Mouse (Mus musculus): ENCODE results near the gene Ryr1. TPM values are rescaled to one million over a fixed set of nuclear protein-coding genes. Genes with fewer than 3 reads are reported as not detected.
"Not testable (repeated sequence)": the region's sequence is repeated elsewhere in the genome, so short reads cannot be mapped to it uniquely, and the experiment has no call there.

Gene Ryr1
- polyA plus RNA-seq, 1 experiment from 2014 or later: 0.01 TPM

- ATAC-seq: no peak
- Histone ChIP-seq H3K27ac (ENCODE audit: low read length) (no peak overlapping the region), H3K4me1 (ENCODE audit: insufficient read depth, low read depth, low read length) (no peaks in the 10 kb centered on the region), H3K36me3 (ENCODE audit: insufficient read depth, low read length) (no peaks in the 10 kb centered on the region), H3K4me3 (ENCODE audit: low read depth, low read length) (no peak overlapping the region), H3K4me2 (replicated peaks; ENCODE audit: low read depth, low read length) (no peak overlapping the region), H3K9ac (replicated peaks; ENCODE audit: low read depth) (no peak overlapping the region), H3K27me3 (replicated peaks; ENCODE audit: insufficient read depth, low read length) (no peaks in the 10 kb centered on the region), H3K9me3 (ENCODE audit: low read length) (no peaks in the 10 kb centered on the region)
- DNase-seq (ENCODE audit: low spot score): no peak
- TF ChIP-seq EP300 (IDR thresholded peaks at IDR 0.05): no peak
- TF ChIP-seq CTCF (IDR thresholded peaks at IDR 0.05): no peak
- WGBS: 80% methylated on average over 7 of the region's 7 CpGs
These were observed 21.8 kb upstream of the Ryr1 start for GRCm38 (mm10) chr7:29146625-29147367.

GRCm38 (mm10) chr7:29144006-29144405, 19.0 kb upstream of the Ryr1 start:
- WGBS: 92% methylated on average over 4 of the region's 4 CpGs
- no peak for TF ChIP-seq EP300 (IDR thresholded peaks at IDR 0.05)
- TF ChIP-seq CTCF (IDR thresholded peaks at IDR 0.05): no peak
- Histone ChIP-seq H3K4me1 (ENCODE audit: insufficient read depth, low read depth, low read length) (no peaks in the 10 kb centered on the region), H3K9me3 (ENCODE audit: low read length) (no peaks in the 10 kb centered on the region), H3K27ac (ENCODE audit: low read length) (no peak overlapping the region), H3K36me3 (ENCODE audit: insufficient read depth, low read length) (no peaks in the 10 kb centered on the region), H3K27me3 (replicated peaks; ENCODE audit: insufficient read depth, low read length) (no peaks in the 10 kb centered on the region), H3K9ac (replicated peaks; ENCODE audit: low read depth) (no peak overlapping the region), H3K4me2 (replicated peaks; ENCODE audit: low read depth, low read length) (no peak overlapping the region), H3K4me3 (ENCODE audit: low read depth, low read length) (no peak overlapping the region)
- DNase-seq (ENCODE audit: low spot score): no peak
- ATAC-seq: no peak

GRCm38 (mm10) chr7:29141416-29141815, 16.4 kb upstream of the Ryr1 start:
- H3K4me2 ChIP-seq (replicated peaks; ENCODE audit: low read depth, low read length): no peak overlapping the region
- no peak for TF ChIP-seq EP300 (IDR thresholded peaks at IDR 0.05)
- no peak for TF ChIP-seq CTCF (IDR thresholded peaks at IDR 0.05)
- H3K27me3 ChIP-seq (replicated peaks; ENCODE audit: insufficient read depth, low read length): no peaks in the 10 kb centered on the region
- H3K4me1 ChIP-seq (ENCODE audit: insufficient read depth, low read depth, low read length): no peaks in the 10 kb centered on the region
- H3K9me3 ChIP-seq (ENCODE audit: low read length): no peaks in the 10 kb centered on the region
- WGBS: 64% methylated on average over 8 of the region's 8 CpGs
- no peak overlapping the region for H3K27ac ChIP-seq (ENCODE audit: low read length)
- ATAC-seq: no peak
- DNase-seq (ENCODE audit: low spot score): no peak
- H3K9ac ChIP-seq (replicated peaks; ENCODE audit: low read depth): no peak overlapping the region
- no peak overlapping the region for H3K4me3 ChIP-seq (ENCODE audit: low read depth, low read length)
- no peaks in the 10 kb centered on the region for H3K36me3 ChIP-seq (ENCODE audit: insufficient read depth, low read length)

- not testable (repeated sequence) for DNase-seq (ENCODE audit: low spot score); H3K9ac ChIP-seq (replicated peaks; ENCODE audit: low read depth); H3K36me3 ChIP-seq (ENCODE audit: insufficient read depth, low read length); H3K27me3 ChIP-seq (replicated peaks; ENCODE audit: insufficient read depth, low read length); H3K9me3 ChIP-seq (ENCODE audit: low read length); H3K4me3 ChIP-seq (ENCODE audit: low read depth, low read length); ATAC-seq; H3K4me2 ChIP-seq (replicated peaks; ENCODE audit: low read depth, low read length); H3K27ac ChIP-seq (ENCODE audit: low read length); H3K4me1 ChIP-seq (ENCODE audit: insufficient read depth, low read depth, low read length)
- WGBS: 90% methylated on average over 3 of the region's 4 CpGs
These were observed 14.3 kb upstream of the Ryr1 start for GRCm38 (mm10) chr7:29139237-29139636.

GRCm38 (mm10) chr7:29137429-29137828, 12.4 kb upstream of the Ryr1 start:
- H3K4me1 ChIP-seq (ENCODE audit: insufficient read depth, low read depth, low read length): no peaks in the 10 kb centered on the region
- H3K4me3 ChIP-seq (ENCODE audit: low read depth, low read length): no peak overlapping the region
- no peaks in the 10 kb centered on the region for H3K36me3 ChIP-seq (ENCODE audit: insufficient read depth, low read length)
- H3K4me2 ChIP-seq (replicated peaks; ENCODE audit: low read depth, low read length): no peak overlapping the region
- H3K27me3 ChIP-seq (replicated peaks; ENCODE audit: insufficient read depth, low read length): no peaks in the 10 kb centered on the region
- TF ChIP-seq CTCF (IDR thresholded peaks at IDR 0.05) (no peak), EP300 (IDR thresholded peaks at IDR 0.05) (no peak)
- DNase-seq (ENCODE audit: low spot score) (no peak), ATAC-seq (no peak)
- H3K9ac ChIP-seq (replicated peaks; ENCODE audit: low read depth): no peak overlapping the region
- H3K27ac ChIP-seq (ENCODE audit: low read length): no peak overlapping the region
- H3K9me3 ChIP-seq (ENCODE audit: low read length): no peaks in the 10 kb centered on the region
- 41% methylated on average over 16 of the region's 16 CpGs for WGBS

- Histone ChIP-seq H3K4me3 (ENCODE audit: low read depth, low read length) (peak within 1 kb of the TSS; percentile 12; the same call in 1 of the 2 replicates), H3K27ac (ENCODE audit: low read length) (no peak within 1 kb of the TSS), H3K4me1 (ENCODE audit: insufficient read depth, low read depth, low read length) (no peaks in the 10 kb centered on the region), H3K4me2 (replicated peaks; ENCODE audit: low read depth, low read length) (peak within 1 kb of the TSS; percentile 44), H3K9me3 (ENCODE audit: low read length) (no peaks in the 10 kb centered on the region), H3K27me3 (replicated peaks; ENCODE audit: insufficient read depth, low read length) (no peaks in the 10 kb centered on the region), H3K9ac (replicated peaks; ENCODE audit: low read depth) (no peak within 1 kb of the TSS), H3K36me3 (ENCODE audit: insufficient read depth, low read length) (no peaks in the 10 kb centered on the region)
- no peak for TF ChIP-seq CTCF (IDR thresholded peaks at IDR 0.05)
- TF ChIP-seq EP300 (IDR thresholded peaks at IDR 0.05): no peak
- peak; percentile 40 for DNase-seq (ENCODE audit: low spot score)
- WGBS: 3% methylated on average over 14 of the region's 20 CpGs
- peak; percentile 65 for ATAC-seq
These were observed 9.9 kb upstream of the Ryr1 start, which contains the start of gene Rasgrp4 for GRCm38 (mm10) chr7:29134693-29135386. Gene Rasgrp4 (plus strand): TSS chr7:29134851.

All from lung, postnatal 0 days (tissue).